Mouse (Mus musculus) midbrain, embryonic 14.5 days (tissue): ENCODE data around the gene Rab5c. TPM values are rescaled to one million over a fixed set of nuclear protein-coding genes. Genes with fewer than 3 reads are reported as not detected.
A peak's percentile ranks its signal among the peaks of the same experiment; 100 is the strongest.

Source experiments
- ATAC-seq: fragments of 200-750 bp; cut with Nextera tagmentation; 2 replicates; pipeline ENCODE4 v1.8.0; 2017; ENCODE audit warnings: moderate number of reproducible peaks, moderate library complexity; ENCODE audit not compliant: low FRiP score, low TSS enrichment
- DNase-seq: peaks from one replicate; pipeline ENCODE4 v3.0.0-alpha.2; 2015
- H3K27ac ChIP-seq: fragments of 300-500 bp; sonication (generic); replicated peaks from 2 replicates; pipeline ENCODE4 v1.5.1; 2014; ENCODE audit warnings: mild to moderate bottlenecking, low read depth, low read length, moderate library complexity
- H3K27me3 ChIP-seq: fragments of 300-500 bp; sonication (generic); 2 replicates; pipeline ENCODE4 v1.6.1; 2014; ENCODE audit warnings: low read length, control low read depth, mixed read lengths; ENCODE audit not compliant: control insufficient read depth, insufficient read depth
- H3K36me3 ChIP-seq: fragments of 300-500 bp; sonication (generic); 2 replicates; pipeline ENCODE4 v1.6.1; 2014; ENCODE audit warnings: low read length, control low read depth; ENCODE audit not compliant: control insufficient read depth, insufficient read depth
- H3K4me1 ChIP-seq: fragments of 300-500 bp; sonication (generic); 2 replicates; pipeline ENCODE4 v1.6.1; 2014; ENCODE audit warnings: mild to moderate bottlenecking, antibody characterized with exemption, low read length, control low read depth; ENCODE audit not compliant: control insufficient read depth, insufficient read depth
- H3K4me2 ChIP-seq: fragments of 300-500 bp; sonication (generic); 2 replicates; pipeline ENCODE4 v1.6.1; 2014; ENCODE audit warnings: mild to moderate bottlenecking, low read length, moderate library complexity
- H3K4me3 ChIP-seq: fragments of 300-500 bp; sonication (generic); replicated peaks from 2 replicates; pipeline ENCODE4 v1.5.1; 2014; ENCODE audit warnings: low read depth, low read length
- H3K9ac ChIP-seq: fragments of 300-500 bp; sonication (generic); replicated peaks from 2 replicates; pipeline ENCODE4 v1.6.1; 2014; ENCODE audit warnings: mild to moderate bottlenecking, low read length, moderate library complexity
- H3K9me3 ChIP-seq: fragments of 300-500 bp; sonication (generic); 2 replicates; pipeline ENCODE4 v1.6.1; 2016; ENCODE audit warnings: low read length, control low read depth, mixed read lengths; ENCODE audit not compliant: control insufficient read depth
- WGBS: fragments of 180-500 bp; shearing (Covaris S2); extraction: QIAGEN DNeasy Blood & Tissue Kit; methylation state at CpG from one replicate; pipeline ENCODE4 v1.1.7; 2014; 5-methylcytosine and 5-hydroxymethylcytosine counted together
- polyA plus RNA-seq: library from polyadenylated mRNA; unstranded; fragments of >200 nt; fragmentation: Nextera tagmentation; extraction: Ambion mirVana; gene quantifications from 2 replicates; pipeline ENCODE4 v1.2.1, GENCODE M21; 2014

Gene Rab5c
- polyA plus RNA-seq, 1 experiment from 2014 or later, result 86.8 TPM

DNA sequence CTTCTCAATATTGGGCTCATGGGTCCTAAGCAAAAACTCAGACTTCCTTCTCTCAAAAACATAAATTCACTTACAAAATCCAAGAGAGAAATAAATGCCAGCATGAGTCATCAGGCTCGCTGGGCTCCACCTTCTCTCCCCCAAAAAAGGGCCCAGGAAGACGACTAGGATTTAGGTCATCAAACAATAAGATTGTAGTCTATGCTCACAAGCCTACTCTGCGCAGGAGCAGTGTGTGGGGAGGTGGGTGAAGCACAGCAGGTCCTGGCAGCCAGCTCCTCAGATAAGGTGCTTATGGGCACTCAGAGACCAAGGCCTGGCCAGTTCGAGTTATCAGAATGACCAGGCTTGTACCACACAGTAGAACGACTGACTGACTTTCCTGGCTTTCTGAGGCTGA lies 17.7 kb downstream of the Rab5c start:
- no peak for DNase-seq
- H3K27ac ChIP-seq, result 0 out of 2 replicates have a peak overlapping the region, but pooled peaks have one; percentile 26
- WGBS, result 82% methylated on average over 5 of the region's 5 CpGs
- no peak overlapping the region for H3K4me2 ChIP-seq
- H3K9ac ChIP-seq, result no peak overlapping the region
- H3K9me3 ChIP-seq, result no peaks in the 10 kb centered on the region
- no peaks in the 10 kb centered on the region for H3K4me1 ChIP-seq
- no peak overlapping the region for H3K4me3 ChIP-seq
- no peak for ATAC-seq
- H3K36me3 ChIP-seq, result peaks cover 40% of the 10 kb centered on the region
- no peaks in the 10 kb centered on the region for H3K27me3 ChIP-seq

DNA sequence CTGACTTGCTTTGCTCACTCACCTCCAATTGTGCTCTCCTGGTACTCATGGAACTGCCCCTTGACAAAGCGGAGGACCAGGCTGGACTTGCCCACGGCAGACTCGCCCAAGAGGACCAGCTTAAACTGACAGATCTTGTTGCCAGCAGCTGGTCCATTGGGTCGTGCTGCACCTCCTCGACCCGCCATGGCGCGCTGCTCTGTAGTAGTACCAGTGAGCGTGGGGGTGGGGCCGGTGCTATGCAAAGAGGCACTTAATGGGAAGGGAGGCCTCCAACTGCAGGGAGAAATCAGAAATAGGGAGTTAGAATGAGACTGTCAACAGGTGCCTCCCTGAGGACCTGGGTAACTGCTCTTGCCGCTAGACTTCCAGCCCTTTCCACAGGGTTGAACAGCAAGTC lies 18.1 kb downstream of the Rab5c start:
- no peaks in the 10 kb centered on the region for H3K4me1 ChIP-seq
- no peak overlapping the region for H3K4me3 ChIP-seq
- DNase-seq, result no peak
- H3K4me2 ChIP-seq, result no peak overlapping the region
- H3K9me3 ChIP-seq, result no peaks in the 10 kb centered on the region
- peaks cover 43% of the 10 kb centered on the region for H3K36me3 ChIP-seq
- H3K27ac ChIP-seq, result no peak overlapping the region
- H3K27me3 ChIP-seq, result no peaks in the 10 kb centered on the region
- WGBS, result 86% methylated on average over 11 of the region's 11 CpGs
- H3K9ac ChIP-seq, result no peak overlapping the region
- ATAC-seq, result no peak

DNA sequence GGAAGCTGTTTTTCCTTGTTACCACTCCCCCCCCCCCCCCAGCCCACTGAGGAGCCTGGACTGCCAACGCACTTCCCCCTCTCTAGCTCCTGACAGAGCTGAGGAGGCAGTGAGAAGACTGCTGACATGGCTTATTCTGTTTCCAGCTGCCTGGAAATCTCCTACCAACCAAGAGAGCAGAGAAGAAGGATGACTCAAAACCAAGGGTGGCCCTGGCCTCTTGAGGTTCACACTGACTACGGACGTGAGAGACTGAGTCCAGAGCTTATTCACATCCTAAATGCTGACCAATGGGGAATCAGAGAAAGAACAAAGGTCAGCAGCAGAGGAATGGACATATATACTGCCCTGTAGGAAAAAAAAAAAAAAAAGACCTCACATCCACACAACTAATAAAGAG lies 18.7 kb downstream of the Rab5c start:
- Histone ChIP-seq H3K9ac (no peak overlapping the region), H3K36me3 (peaks cover 43% of the 10 kb centered on the region), H3K27ac (no peak overlapping the region), H3K4me3 (no peak overlapping the region), H3K27me3 (no peaks in the 10 kb centered on the region), H3K9me3 (no peaks in the 10 kb centered on the region), H3K4me2 (no peak overlapping the region), H3K4me1 (peaks cover 1% of the 10 kb centered on the region; the same call in 1 of the 2 replicates)
- ATAC-seq (no peak), DNase-seq (no peak)
- WGBS, result 91% methylated on average over 3 of the region's 3 CpGs

DNA sequence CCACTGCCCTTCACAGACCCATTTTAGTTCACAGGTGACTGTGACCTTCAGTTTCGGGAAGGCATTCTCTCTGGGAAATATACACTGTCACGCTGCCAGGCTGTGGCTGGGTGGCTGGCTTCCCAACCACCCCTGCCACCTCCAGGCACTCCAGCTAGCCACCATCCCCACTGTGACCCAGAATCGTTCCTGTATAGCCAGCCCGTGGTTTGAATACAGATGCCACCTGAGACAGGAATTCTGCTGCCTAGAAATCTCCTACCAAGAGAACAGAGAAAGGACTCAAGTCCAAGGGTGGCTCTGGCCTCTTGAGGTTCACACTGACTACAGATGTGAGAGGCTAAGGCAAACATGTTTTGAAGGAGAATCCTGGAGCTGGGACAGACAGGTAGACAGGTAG lies 19.1 kb downstream of the Rab5c start:
- no peak for DNase-seq
- H3K27me3 ChIP-seq, result no peaks in the 10 kb centered on the region
- no peak overlapping the region for H3K27ac ChIP-seq
- peaks cover 6% of the 10 kb centered on the region for H3K4me1 ChIP-seq
- no peak overlapping the region for H3K9ac ChIP-seq
- H3K4me3 ChIP-seq, result no peak overlapping the region
- H3K4me2 ChIP-seq, result no peak overlapping the region
- no peak for ATAC-seq
- peaks cover 43% of the 10 kb centered on the region for H3K36me3 ChIP-seq
- 86% methylated on average over 4 of the region's 4 CpGs for WGBS
- no peaks in the 10 kb centered on the region for H3K9me3 ChIP-seq

GRCm38 (mm10) chr11:100718462-100718861 lies 19.6 kb downstream of the Rab5c start:
- peaks cover 43% of the 10 kb centered on the region for H3K36me3 ChIP-seq
- H3K9me3 ChIP-seq, result no peaks in the 10 kb centered on the region
- no peaks in the 10 kb centered on the region for H3K27me3 ChIP-seq
- H3K4me2 ChIP-seq, result no peak overlapping the region
- DNase-seq (no peak), ATAC-seq (no peak)
- WGBS, result 94% methylated on average over 7 of the region's 7 CpGs
- H3K27ac ChIP-seq, result no peak overlapping the region
- peaks cover 9% of the 10 kb centered on the region for H3K4me1 ChIP-seq
- H3K4me3 ChIP-seq, result no peak overlapping the region
- no peak overlapping the region for H3K9ac ChIP-seq

GRCm38 (mm10) chr11:100716649-100717048 lies 21.4 kb downstream of the Rab5c start:
- ATAC-seq (no peak), DNase-seq (no peak)
- H3K4me2 ChIP-seq, result no peak overlapping the region
- H3K27ac ChIP-seq, result no peak overlapping the region
- H3K9ac ChIP-seq, result no peak overlapping the region
- H3K27me3 ChIP-seq, result no peaks in the 10 kb centered on the region
- peaks cover 11% of the 10 kb centered on the region for H3K4me1 ChIP-seq
- 91% methylated on average over 3 of the region's 3 CpGs for WGBS
- H3K4me3 ChIP-seq, result no peak overlapping the region
- no peaks in the 10 kb centered on the region for H3K9me3 ChIP-seq
- peaks cover 43% of the 10 kb centered on the region for H3K36me3 ChIP-seq

- no peak overlapping the region for H3K27ac ChIP-seq
- H3K27me3 ChIP-seq, result no peaks in the 10 kb centered on the region
- no peaks in the 10 kb centered on the region for H3K9me3 ChIP-seq
- no peak overlapping the region for H3K4me2 ChIP-seq
- 77% methylated on average over 6 of the region's 6 CpGs for WGBS
- DNase-seq (no peak), ATAC-seq (no peak)
- H3K4me3 ChIP-seq, result no peak overlapping the region
- H3K9ac ChIP-seq, result no peak overlapping the region
- peaks cover 47% of the 10 kb centered on the region for H3K36me3 ChIP-seq
- peaks cover 18% of the 10 kb centered on the region for H3K4me1 ChIP-seq
Measured at GRCm38 (mm10) chr11:100714948-100715347, 23.1 kb downstream of the Rab5c start.

- ATAC-seq (no peak), DNase-seq (peak; percentile 90)
- Histone ChIP-seq H3K9me3 (no peaks in the 10 kb centered on the region), H3K4me3 (no peak overlapping the region), H3K4me2 (no peak overlapping the region), H3K27me3 (no peaks in the 10 kb centered on the region), H3K9ac (no peak overlapping the region), H3K27ac (no peak overlapping the region), H3K36me3 (peaks cover 43% of the 10 kb centered on the region), H3K4me1 (peaks cover 18% of the 10 kb centered on the region)
- WGBS, result 46% methylated on average over 6 of the region's 6 CpGs
Measured at GRCm38 (mm10) chr11:100714534-100714915, 23.5 kb downstream of the Rab5c start.

GRCm38 (mm10) chr11:100713735-100714533 lies 24.1 kb downstream of the Rab5c start, which contains the start of gene Hspb9:
Gene Hspb9, plus strand, starts transcription at chr11:100713850.
- H3K4me2 ChIP-seq, result peak within 1 kb of the TSS; percentile 64
- H3K4me3 ChIP-seq, result no peak within 1 kb of the TSS
- no peaks in the 10 kb centered on the region for H3K27me3 ChIP-seq
- 8% methylated on average over 38 of the region's 38 CpGs for WGBS
- H3K4me1 ChIP-seq, result peaks cover 18% of the 10 kb centered on the region
- H3K27ac ChIP-seq, result no peak within 1 kb of the TSS
- ATAC-seq (no peak), DNase-seq (peak; percentile 53)
- no peak within 1 kb of the TSS; the same call in 1 of the 2 replicates for H3K9ac ChIP-seq
- H3K9me3 ChIP-seq, result no peaks in the 10 kb centered on the region
- H3K36me3 ChIP-seq, result peaks cover 45% of the 10 kb centered on the region
